Mouse (Mus musculus) layer of hippocampus, adult 11-12 months (tissue): ENCODE measurements at regions not wholly inside any gene's neighbourhood (a gene's known extent, or its start where the extent isn't known, plus 50 kb on each side); places are given as distances from the start of the nearest gene placed in this dataset.

Experiments
- DNase-seq: peaks from one replicate; pipeline ENCODE4 v3.0.0; 2022; ENCODE audit warnings: low spot score

GRCm38 (mm10) chr8:65443266-65443665, 174.4 kb upstream of the March1 start:
- no peak for DNase-seq

- no peak for DNase-seq
Observed at GRCm38 (mm10) chr8:65420870-65421269, 196.8 kb upstream of the March1 start.

- no peak for DNase-seq
Observed at GRCm38 (mm10) chr8:65417897-65418296, 199.8 kb upstream of the March1 start.

- DNase-seq: peak; percentile 16
Observed at GRCm38 (mm10) chr8:65414201-65414600, 203.5 kb upstream of the March1 start.

GRCm38 (mm10) chr8:65412291-65412690, 205.4 kb upstream of the March1 start:
- peak; percentile 23 for DNase-seq

DNA sequence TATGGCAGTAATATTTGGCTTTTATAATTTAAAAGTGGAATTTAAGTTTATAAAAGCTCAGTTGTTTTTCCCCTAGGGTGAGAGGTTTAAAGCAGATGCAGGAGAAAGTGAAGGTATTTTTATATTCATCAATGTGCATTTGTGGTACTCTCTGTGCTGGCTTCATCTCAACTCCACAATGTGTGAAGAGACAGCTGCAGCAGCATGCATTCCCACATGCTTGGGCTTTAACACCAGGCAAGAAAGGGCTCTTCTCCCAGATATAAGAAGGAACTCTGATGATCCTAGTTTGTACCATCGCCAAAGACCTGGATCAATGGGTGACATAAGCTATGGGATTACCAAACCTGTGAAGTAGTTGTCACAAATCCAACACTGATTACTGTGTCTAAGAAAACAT, 221.9 kb upstream of the March1 start:
- peak; percentile 12 for DNase-seq

GRCm38 (mm10) chr8:65355990-65356389, 226.6 kb upstream of the BC030870 start:
- no peak for DNase-seq

GRCm38 (mm10) chr8:65349396-65349795, 220.0 kb upstream of the BC030870 start:
- peak; percentile 41 for DNase-seq

DNA sequence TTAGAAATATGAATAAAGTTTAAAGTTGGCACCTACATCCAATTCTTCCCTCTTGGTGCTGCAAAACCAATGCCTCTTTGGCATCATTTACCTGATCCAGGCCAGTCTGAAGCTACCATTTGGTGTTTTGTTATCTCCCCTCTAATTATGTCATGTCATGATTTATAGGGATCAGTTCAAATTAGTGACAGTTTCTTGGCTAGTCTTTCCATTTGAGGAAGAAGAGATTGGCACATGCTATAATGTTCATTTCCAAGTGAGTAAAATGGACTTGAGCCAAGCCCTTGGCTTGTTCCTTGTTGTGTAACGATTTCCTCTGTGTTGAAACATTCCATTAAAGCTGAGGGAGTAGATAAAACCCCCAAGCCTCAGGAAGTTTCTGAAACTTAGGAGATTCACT, 201.8 kb upstream of the BC030870 start:
- no peak for DNase-seq

DNA sequence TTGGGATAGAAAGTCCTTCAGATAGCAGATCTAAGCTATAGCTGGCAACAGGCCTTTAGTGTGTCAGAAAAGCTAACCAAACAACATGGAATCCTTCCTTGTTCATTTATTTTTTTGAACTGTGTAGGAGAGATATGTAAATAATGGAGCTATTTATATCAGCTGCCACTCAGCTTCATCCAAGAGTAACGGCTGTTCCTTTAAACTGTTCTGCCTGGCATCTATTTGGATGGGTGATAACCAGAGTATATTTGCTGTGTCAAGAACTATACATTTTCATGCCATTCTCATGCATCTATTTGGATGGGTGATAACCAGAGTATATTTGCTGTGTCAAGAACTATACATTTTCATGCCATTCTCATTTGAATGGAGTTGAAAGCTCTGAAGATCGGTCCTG, 159.3 kb upstream of the BC030870 start:
- DNase-seq: no peak

- no peak for DNase-seq
Observed at GRCm38 (mm10) chr8:65280390-65280789, 151.0 kb upstream of the BC030870 start.
